Mouse (Mus musculus): ENCODE results near the gene Cdh24.

DNA sequence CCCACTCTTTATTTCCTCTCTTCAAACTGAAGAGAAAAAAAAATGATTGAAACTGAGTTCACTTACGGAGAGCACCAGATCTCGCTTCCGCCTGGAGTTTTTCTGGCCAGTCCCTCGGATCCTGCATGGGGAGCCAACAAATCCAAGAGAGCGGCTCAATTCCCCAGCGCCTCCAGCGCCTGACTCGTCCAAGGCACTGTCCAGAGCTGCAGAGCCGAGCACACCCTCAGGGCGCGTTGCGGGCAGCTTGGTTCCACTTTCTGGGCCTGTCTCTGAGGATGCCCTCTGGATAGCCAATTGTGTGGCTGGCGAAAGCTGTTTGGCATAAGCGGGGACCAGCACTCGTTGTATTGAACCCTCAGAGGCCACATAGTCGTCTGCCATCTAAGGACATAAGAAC is 50.1 kb downstream of the Cdh24 start:
- TF ChIP-seq CTCF (IDR thresholded peaks at IDR 0.05; ENCODE audit: borderline replicate concordance, extremely low read depth, insufficient read depth, insufficient read length), result no peak
- TF ChIP-seq POLR2A (IDR thresholded peaks at IDR 0.05; ENCODE audit: borderline replicate concordance, extremely low read depth, insufficient read depth, insufficient read length, poor library complexity, severe bottlenecking), result no peak

Measured in brain, embryonic 14.5 days (tissue).